Mouse (Mus musculus) liver, embryonic 16.5 days (tissue): ENCODE measurements around the gene Nfkbie. TPM values are rescaled to one million over a fixed set of nuclear protein-coding genes. Genes with fewer than 3 reads are reported as not detected.

ENCODE experiments used
- ATAC-seq: fragments of 200-750 bp; cut with Nextera tagmentation; 2 replicates; pipeline ENCODE4 v1.8.0; 2017; ENCODE audit warnings: low read depth, mild to moderate bottlenecking, moderate number of reproducible peaks, moderate library complexity
- H3K27ac ChIP-seq: fragments of 300-500 bp; sonication (generic); 2 replicates; pipeline ENCODE4 v1.5.1; 2014; ENCODE audit warnings: mild to moderate bottlenecking, low read length
- H3K27me3 ChIP-seq: fragments of 300-500 bp; sonication (generic); 2 replicates; pipeline ENCODE4 v1.6.1; 2014; ENCODE audit warnings: low read depth, low read length, mixed read lengths; ENCODE audit not compliant: control insufficient read depth, insufficient read depth
- H3K36me3 ChIP-seq: fragments of 300-500 bp; sonication (generic); 2 replicates; pipeline ENCODE4 v1.6.1; 2014; ENCODE audit warnings: mild to moderate bottlenecking; ENCODE audit not compliant: control insufficient read depth, insufficient read depth
- H3K4me1 ChIP-seq: fragments of 300-500 bp; sonication (generic); 2 replicates; pipeline ENCODE4 v1.6.1; 2014; ENCODE audit warnings: low read depth, low read length, mixed read lengths; ENCODE audit not compliant: control insufficient read depth
- H3K4me2 ChIP-seq: fragments of 300-500 bp; sonication (generic); 2 replicates; pipeline ENCODE4 v1.6.1; 2014; ENCODE audit warnings: low read depth, low read length, mixed read lengths
- H3K4me3 ChIP-seq: fragments of 300-500 bp; sonication (generic); 2 replicates; pipeline ENCODE4 v1.5.1; 2014; ENCODE audit warnings: low read depth, mild to moderate bottlenecking, low read length
- H3K9ac ChIP-seq: fragments of 300-500 bp; sonication (generic); 2 replicates; pipeline ENCODE4 v1.6.1; 2014; ENCODE audit warnings: low read depth, low read length
- H3K9me3 ChIP-seq: fragments of 300-500 bp; sonication (generic); replicated peaks from 2 replicates; pipeline ENCODE4 v1.6.1; 2016; ENCODE audit warnings: low read length; ENCODE audit not compliant: control insufficient read depth
- WGBS: fragments of 180-500 bp; shearing (Covaris S2); extraction: QIAGEN DNeasy Blood & Tissue Kit; methylation state at CpG from one replicate; pipeline ENCODE4 v1.1.7; 2014; ENCODE audit not compliant: insufficient replicate concordance; 5-methylcytosine and 5-hydroxymethylcytosine counted together
- polyA plus RNA-seq: library from polyadenylated mRNA; unstranded; fragments of >200 nt; fragmentation: Nextera tagmentation; extraction: Ambion mirVana; gene quantifications from 2 replicates; pipeline ENCODE4 v1.2.1, GENCODE M21; 2015

Nfkbie gene
- polyA plus RNA-seq, 1 experiment from 2014 or later: 1.8 TPM

DNA sequence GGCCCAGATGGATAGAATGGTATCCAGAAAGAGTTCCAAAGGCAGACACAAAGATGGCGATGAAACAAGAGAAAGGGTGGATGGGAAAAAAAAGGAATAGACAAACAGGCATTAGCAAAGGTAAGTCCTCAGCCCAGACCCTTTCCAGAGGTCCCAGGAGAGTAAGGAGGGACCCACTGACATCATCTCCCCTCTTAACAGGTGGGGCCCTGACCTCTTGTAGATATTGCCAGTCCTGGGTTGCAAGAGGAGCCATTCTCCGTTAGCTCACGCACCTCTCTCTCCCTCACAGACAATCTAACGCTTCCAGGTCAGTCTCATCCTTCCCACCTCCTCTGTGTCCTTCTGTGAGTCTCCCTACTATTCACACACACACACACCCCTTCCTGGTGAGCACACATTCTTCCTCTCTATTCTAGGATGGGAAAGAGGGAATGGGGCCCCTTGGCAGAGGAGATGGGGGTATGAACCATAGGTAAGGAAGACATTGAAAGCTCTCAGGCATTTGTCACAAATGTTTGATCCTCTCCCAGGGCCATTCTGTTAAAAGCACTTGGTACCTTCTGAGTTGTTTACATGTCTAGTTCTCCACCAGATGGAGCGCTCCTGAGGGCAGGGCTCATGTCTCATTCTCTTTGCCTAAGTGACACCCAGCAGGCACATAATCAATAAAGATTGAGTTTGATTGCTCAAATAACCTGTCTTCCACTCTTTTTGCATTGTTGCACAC lies 7.9 kb upstream of the Nfkbie start:
- Histone ChIP-seq H3K9ac (no peak overlapping the region), H3K27ac (no peak overlapping the region), H3K36me3 (no peaks in the 10 kb centered on the region), H3K4me1 (peaks cover 7% of the 10 kb centered on the region), H3K4me3 (no peak overlapping the region), H3K4me2 (no peak overlapping the region), H3K9me3 (no peaks in the 10 kb centered on the region), H3K27me3 (peaks cover 93% of the 10 kb centered on the region)
- WGBS: 62% methylated on average over 5 of the region's 5 CpGs
- ATAC-seq: no peak

- Histone ChIP-seq H3K4me1 (peaks cover 7% of the 10 kb centered on the region), H3K9ac (no peak overlapping the region), H3K36me3 (no peaks in the 10 kb centered on the region), H3K9me3 (no peaks in the 10 kb centered on the region), H3K4me2 (peak overlapping the region; percentile 56), H3K27ac (no peak overlapping the region), H3K4me3 (peak overlapping the region; percentile 42), H3K27me3 (peaks cover 81% of the 10 kb centered on the region)
- WGBS: 4% methylated on average over 60 of the region's 68 CpGs
- ATAC-seq: 0 out of 2 replicates have a peak, but pooled peaks have one; percentile 9
Observed at GRCm38 (mm10) chr17:45548541-45549512, 6.7 kb upstream of the Nfkbie start.

DNA sequence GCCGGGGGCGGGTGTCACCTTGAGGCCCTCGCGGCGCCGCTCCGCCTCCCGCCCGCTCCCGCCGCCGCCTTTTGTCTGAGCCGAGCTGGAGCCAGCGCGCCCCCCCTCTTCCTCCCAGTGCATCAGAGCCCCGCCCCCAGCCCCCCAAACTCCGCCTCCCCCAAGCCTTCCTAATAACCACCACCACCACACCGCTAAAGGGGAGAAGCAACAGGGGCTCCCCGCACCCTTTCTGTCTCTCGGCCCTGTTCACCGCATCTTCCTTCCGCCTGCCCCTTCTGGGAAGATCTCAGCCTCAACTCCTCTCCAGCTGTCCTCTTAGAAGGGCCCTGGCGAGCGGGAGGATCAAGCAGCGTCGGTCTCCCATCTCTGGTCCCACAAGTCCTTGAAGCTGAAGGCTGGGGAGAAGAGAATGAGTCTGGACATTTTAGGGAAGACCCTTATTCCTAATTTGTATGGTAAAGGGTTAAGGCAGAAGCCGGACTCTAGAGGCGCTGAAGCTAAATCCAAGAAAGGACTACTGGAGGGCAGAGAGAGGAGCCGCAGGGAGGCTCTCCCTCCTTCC lies 5.8 kb upstream of the Nfkbie start, which contains the start of gene Tmem151b:
TSS of gene Tmem151b (minus strand) at position 61 of the 565 bp plus-strand sequence.
- Histone ChIP-seq H3K9ac (no peak within 1 kb of the TSS), H3K9me3 (no peaks in the 10 kb centered on the region), H3K4me2 (peak within 1 kb of the TSS; percentile 56), H3K36me3 (no peaks in the 10 kb centered on the region), H3K4me3 (peak within 1 kb of the TSS; percentile 42), H3K4me1 (peaks cover 7% of the 10 kb centered on the region), H3K27me3 (peaks cover 72% of the 10 kb centered on the region), H3K27ac (no peak within 1 kb of the TSS)
- ATAC-seq: no peak
- 2% methylated on average over 24 of the region's 29 CpGs for WGBS

DNA sequence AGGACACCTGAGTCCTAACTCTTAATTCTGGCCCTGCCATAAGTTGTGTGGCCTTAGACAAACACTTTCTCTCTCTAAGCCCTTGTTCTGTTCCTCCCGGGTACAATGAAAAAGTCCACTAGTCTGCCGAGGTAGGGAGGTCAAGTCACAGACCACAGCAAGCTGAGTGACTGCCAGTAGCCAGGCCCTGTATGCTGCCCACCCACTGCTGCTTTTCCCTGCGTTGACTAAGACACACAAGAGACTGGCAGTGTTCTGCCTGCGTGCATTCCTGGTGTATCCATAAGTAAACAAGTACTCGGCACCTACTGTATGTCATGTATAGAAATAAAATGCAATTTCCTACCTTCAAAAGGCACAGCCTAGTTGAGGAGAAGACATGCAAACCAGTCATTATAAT lies 5.2 kb upstream of the Nfkbie start:
- Histone ChIP-seq H3K27ac (no peak overlapping the region), H3K27me3 (peaks cover 67% of the 10 kb centered on the region), H3K4me2 (no peak overlapping the region), H3K36me3 (no peaks in the 10 kb centered on the region), H3K4me3 (no peak overlapping the region), H3K9ac (no peak overlapping the region), H3K9me3 (no peaks in the 10 kb centered on the region), H3K4me1 (peaks cover 10% of the 10 kb centered on the region)
- WGBS: 41% methylated on average over 5 of the region's 5 CpGs
- no peak for ATAC-seq

GRCm38 (mm10) chr17:45551249-45551796 lies 4.2 kb upstream of the Nfkbie start:
- no peaks in the 10 kb centered on the region for H3K36me3 ChIP-seq
- ATAC-seq: no peak
- no peaks in the 10 kb centered on the region for H3K9me3 ChIP-seq
- no peak overlapping the region for H3K27ac ChIP-seq
- H3K27me3 ChIP-seq: peaks cover 64% of the 10 kb centered on the region
- peaks cover 20% of the 10 kb centered on the region for H3K4me1 ChIP-seq
- no peak overlapping the region for H3K4me2 ChIP-seq
- no peak overlapping the region for H3K4me3 ChIP-seq
- no peak overlapping the region for H3K9ac ChIP-seq
- WGBS: 52% methylated on average over 7 of the region's 7 CpGs

- ATAC-seq: no peak; the same call in 1 of the 2 replicates
- Histone ChIP-seq H3K9me3 (no peaks in the 10 kb centered on the region), H3K36me3 (no peaks in the 10 kb centered on the region), H3K27ac (no peak overlapping the region), H3K4me3 (no peak overlapping the region), H3K9ac (no peak overlapping the region), H3K4me1 (peaks cover 20% of the 10 kb centered on the region), H3K4me2 (no peak overlapping the region), H3K27me3 (peaks cover 63% of the 10 kb centered on the region)
- 2% methylated on average over 8 of the region's 8 CpGs for WGBS
Observed at GRCm38 (mm10) chr17:45551816-45552451, 3.6 kb upstream of the Nfkbie start.

GRCm38 (mm10) chr17:45553065-45553464 lies 2.4 kb upstream of the Nfkbie start:
- ATAC-seq: no peak
- Histone ChIP-seq H3K27ac (no peak overlapping the region), H3K9ac (no peak overlapping the region), H3K4me2 (no peak overlapping the region), H3K27me3 (peaks cover 56% of the 10 kb centered on the region), H3K4me3 (no peak overlapping the region), H3K4me1 (peaks cover 23% of the 10 kb centered on the region), H3K36me3 (no peaks in the 10 kb centered on the region), H3K9me3 (no peaks in the 10 kb centered on the region)
- WGBS: 60% methylated on average over 3 of the region's 3 CpGs

- H3K27me3 ChIP-seq: peaks cover 43% of the 10 kb centered on the region
- no peaks in the 10 kb centered on the region for H3K36me3 ChIP-seq
- H3K9ac ChIP-seq: no peak overlapping the region
- H3K9me3 ChIP-seq: no peaks in the 10 kb centered on the region
- H3K27ac ChIP-seq: no peak overlapping the region
- H3K4me3 ChIP-seq: no peak overlapping the region
- peaks cover 21% of the 10 kb centered on the region for H3K4me1 ChIP-seq
- H3K4me2 ChIP-seq: no peak overlapping the region
- 19% methylated on average over 1 of the region's 1 CpGs for WGBS
- ATAC-seq: no peak
Observed at GRCm38 (mm10) chr17:45554420-45554819, 1.1 kb upstream of the Nfkbie start.
